Mouse (Mus musculus) neural tube, embryonic 14.5 days (tissue): ENCODE data around the gene Clrn3. TPM values are rescaled to one million over a fixed set of nuclear protein-coding genes. Genes with fewer than 3 reads are reported as not detected.

Experiments
- ATAC-seq: fragments of 200-750 bp; cut with Nextera tagmentation; 2 replicates; pipeline ENCODE4 v1.8.0; 2017; ENCODE audit warnings: low read depth, mild to moderate bottlenecking, moderate TSS enrichment, moderate library complexity
- H3K27ac ChIP-seq: fragments of 300-500 bp; sonication (generic); 2 replicates; pipeline ENCODE4 v1.5.1; 2014; ENCODE audit warnings: low read depth, mild to moderate bottlenecking, control low read depth, low read length, moderate library complexity, mixed read lengths
- H3K27me3 ChIP-seq: fragments of 300-500 bp; sonication (generic); 2 replicates; pipeline ENCODE4 v1.6.1; 2014; ENCODE audit warnings: low read length; ENCODE audit not compliant: control insufficient read depth, insufficient read depth
- H3K36me3 ChIP-seq: fragments of 300-500 bp; sonication (generic); 2 replicates; pipeline ENCODE4 v1.6.1; 2014; ENCODE audit warnings: low read length, mixed read lengths; ENCODE audit not compliant: control insufficient read depth, insufficient read depth
- H3K4me1 ChIP-seq: fragments of 300-500 bp; sonication (generic); 2 replicates; pipeline ENCODE4 v1.6.1; 2014; ENCODE audit warnings: low read length; ENCODE audit not compliant: control insufficient read depth, insufficient read depth
- H3K4me2 ChIP-seq: fragments of 300-500 bp; sonication (generic); 2 replicates; pipeline ENCODE4 v1.6.1; 2014; ENCODE audit warnings: mild to moderate bottlenecking, low read depth, low read length, control low read depth
- H3K4me3 ChIP-seq: fragments of 300-500 bp; sonication (generic); 2 replicates; pipeline ENCODE4 v1.5.1; 2014; ENCODE audit warnings: low read depth, low read length, control low read depth, mixed read lengths
- H3K9ac ChIP-seq: fragments of 300-500 bp; sonication (generic); replicated peaks from 2 replicates; pipeline ENCODE4 v1.6.1; 2014; ENCODE audit warnings: low read depth, mild to moderate bottlenecking, control low read depth, low read length, mixed read lengths
- H3K9me3 ChIP-seq: fragments of 300-500 bp; sonication (generic); 2 replicates; pipeline ENCODE4 v1.6.1; 2016; ENCODE audit warnings: low read length; ENCODE audit not compliant: control insufficient read depth
- WGBS: fragments of 180-500 bp; shearing (Covaris S2); extraction: QIAGEN DNeasy Blood & Tissue Kit; methylation state at CpG from one replicate; pipeline ENCODE4 v1.1.7; 2014; 5-methylcytosine and 5-hydroxymethylcytosine counted together
- microRNA counts: library from miRNA; unstranded; fragments of <30 nt; microRNA quantifications from one replicate; lab custom pipeline; 2016
- microRNA-seq: library from miRNA; unstranded; fragments of <30 nt; microRNA quantifications from one replicate; pipeline ENCODE4, GENCODE M21; 2016
- polyA plus RNA-seq: library from polyadenylated mRNA; unstranded; fragments of >200 nt; fragmentation: Nextera tagmentation; extraction: Ambion mirVana; gene quantifications from 2 replicates; pipeline ENCODE4 v1.2.1, GENCODE M21; 2014

The Clrn3 gene
- polyA plus RNA-seq, 1 experiment from 2014 or later = not detected

GRCm38 (mm10) chr7:135477256-135477655 is 51.2 kb downstream of the Clrn3 start:
- no peak overlapping the region for H3K4me2 ChIP-seq
- H3K27me3 ChIP-seq = no peaks in the 10 kb centered on the region
- no peaks in the 10 kb centered on the region for H3K9me3 ChIP-seq
- H3K36me3 ChIP-seq = no peaks in the 10 kb centered on the region
- H3K4me1 ChIP-seq = peaks cover 4% of the 10 kb centered on the region; the same call in 1 of the 2 replicates
- no peak overlapping the region for H3K9ac ChIP-seq
- 71% methylated on average over 5 of the region's 5 CpGs for WGBS
- H3K4me3 ChIP-seq = no peak overlapping the region
- H3K27ac ChIP-seq = no peak overlapping the region
- ATAC-seq = no peak

- H3K4me3 ChIP-seq = no peak overlapping the region
- H3K27ac ChIP-seq = no peak overlapping the region
- H3K9ac ChIP-seq = no peak overlapping the region
- 68% methylated on average over 8 of the region's 8 CpGs for WGBS
- ATAC-seq = no peak
- peaks cover 4% of the 10 kb centered on the region; the same call in 1 of the 2 replicates for H3K4me1 ChIP-seq
- H3K36me3 ChIP-seq = no peaks in the 10 kb centered on the region
- H3K9me3 ChIP-seq = no peaks in the 10 kb centered on the region
- H3K4me2 ChIP-seq = no peak overlapping the region
- no peaks in the 10 kb centered on the region for H3K27me3 ChIP-seq
These were observed 52.5 kb downstream of the Clrn3 start for GRCm38 (mm10) chr7:135475981-135476380.

- WGBS = 91% methylated on average over 5 of the region's 5 CpGs
These were observed 58.1 kb downstream of the Clrn3 start for GRCm38 (mm10) chr7:135470319-135470718.

GRCm38 (mm10) chr7:135468631-135469030 is 59.8 kb downstream of the Clrn3 start:
- Histone ChIP-seq H3K4me1 (no peaks in the 10 kb centered on the region), H3K9me3 (no peaks in the 10 kb centered on the region), H3K9ac (no peak overlapping the region), H3K4me2 (no peak overlapping the region), H3K27me3 (no peaks in the 10 kb centered on the region), H3K27ac (no peak overlapping the region), H3K36me3 (no peaks in the 10 kb centered on the region), H3K4me3 (no peak overlapping the region)
- no peak for ATAC-seq
- WGBS = 64% methylated on average over 7 of the region's 7 CpGs

More at GRCm38 (mm10) chr7:135470319-135470718, 58.1 kb downstream of the Clrn3 start:
- H3K4me2 ChIP-seq = no peak overlapping the region
- no peak overlapping the region for H3K27ac ChIP-seq
- H3K27me3 ChIP-seq = no peaks in the 10 kb centered on the region
- no peaks in the 10 kb centered on the region for H3K4me1 ChIP-seq
- H3K9me3 ChIP-seq = no peaks in the 10 kb centered on the region
- no peak overlapping the region for H3K4me3 ChIP-seq
- no peak overlapping the region for H3K9ac ChIP-seq
- ATAC-seq = no peak
- H3K36me3 ChIP-seq = no peaks in the 10 kb centered on the region

- Histone ChIP-seq H3K9ac (0 out of 2 replicates have a peak overlapping the region, but pooled peaks have one; percentile 9), H3K27me3 (no peaks in the 10 kb centered on the region), H3K4me3 (no peak overlapping the region), H3K36me3 (no peaks in the 10 kb centered on the region), H3K9me3 (no peaks in the 10 kb centered on the region), H3K4me1 (no peaks in the 10 kb centered on the region), H3K4me2 (peak overlapping the region; percentile 39), H3K27ac (peak overlapping the region; percentile 62; the same call in 1 of the 2 replicates)
- WGBS = 7% methylated on average over 12 of the region's 12 CpGs
- ATAC-seq = peak; percentile 61
These were observed 63.2 kb downstream of the Clrn3 start for GRCm38 (mm10) chr7:135465293-135465692.

- ATAC-seq = peak; percentile 81
- H3K4me1 ChIP-seq = no peaks in the 10 kb centered on the region
- H3K9me3 ChIP-seq = no peaks in the 10 kb centered on the region
- no peak overlapping the region for H3K27ac ChIP-seq
- no peak overlapping the region for H3K4me2 ChIP-seq
- H3K4me3 ChIP-seq = no peak overlapping the region
- no peaks in the 10 kb centered on the region for H3K36me3 ChIP-seq
- no peak overlapping the region for H3K9ac ChIP-seq
- no peaks in the 10 kb centered on the region for H3K27me3 ChIP-seq
- 39% methylated on average over 3 of the region's 3 CpGs for WGBS
These were observed 63.7 kb downstream of the Clrn3 start for GRCm38 (mm10) chr7:135464689-135465259.

MicroRNAs encoded within 50 kb of the gene (microRNA counts, 519-probe panel; counts per million panel counts)
- not detected for microRNA mmu-miR-1962 (lab: Ali Mortazavi, UCI)

Small RNA genes within 50 kb of the gene (microRNA-seq; reads per million reads assigned to microRNA genes)
- gene Mir1962 = not detected

Other genes starting within 250 kb of the Clrn3 start
- not detected in 2 replicates for gene Foxi2, start 118.3 kb downstream of the Clrn3 start, polyA plus RNA-seq
- 13.3 and 15.4 TPM in 2 replicates for gene Ptpre, start 8.8 kb upstream of the Clrn3 start, polyA plus RNA-seq
- gene Mki67, start 187.7 kb upstream of the Clrn3 start, polyA plus RNA-seq = 3.7 and 5.3 TPM in 2 replicates